Mouse (Mus musculus) olfactory bulb, adult 2 months (tissue): ENCODE measurements around the gene Mrps27.

Experiments used
- CTCF ChIP-seq: fragments of 200-500 bp; IDR thresholded peaks from 2 replicates; pipeline ENCODE4 v1.5.1; 2012; ENCODE audit warnings: low read depth, mild to moderate bottlenecking, low read length, moderate library complexity; ENCODE audit not compliant: insufficient read depth
- POLR2A ChIP-seq: fragments of 200-500 bp; IDR thresholded peaks from 2 replicates; pipeline ENCODE4 v1.6.1; 2012; ENCODE audit warnings: mild to moderate bottlenecking, low read depth, low read length, moderate library complexity; ENCODE audit not compliant: insufficient read depth

GRCm38 (mm10) chr13:99411761-99412160 lies 67.2 kb downstream of the Mrps27 start:
- TF ChIP-seq POLR2A (no peak), CTCF (no peak)
